Mouse (Mus musculus): Measurements from ENCODE around the gene Perp.

The Perp gene

GRCm38 (mm10) chr10:18844441-18845286 lies at the start of gene Perp:
TSS of gene Perp (plus strand) at chr10:18845020.
- DNase-seq (ENCODE audit: low spot score) = peak; percentile 74

GRCm38 (mm10) chr10:18811751-18812150 lies 33.1 kb upstream of the Perp start:
- DNase-seq (ENCODE audit: low spot score) = no peak

GRCm38 (mm10) chr10:18816560-18816959 lies 28.3 kb upstream of the Perp start:
- DNase-seq (ENCODE audit: low spot score) = peak; percentile 29

- DNase-seq (ENCODE audit: low spot score) = no peak
These were observed 19.7 kb upstream of the Perp start for GRCm38 (mm10) chr10:18825143-18825542.

GRCm38 (mm10) chr10:18826107-18826506 lies 18.7 kb upstream of the Perp start:
- no peak for DNase-seq (ENCODE audit: low spot score)

GRCm38 (mm10) chr10:18827936-18828335 lies 16.9 kb upstream of the Perp start:
- DNase-seq (ENCODE audit: low spot score) = no peak

- DNase-seq (ENCODE audit: low spot score) = no peak
These were observed 14.5 kb upstream of the Perp start for GRCm38 (mm10) chr10:18830359-18830758.

- DNase-seq (ENCODE audit: low spot score) = no peak
These were observed 13.0 kb upstream of the Perp start for GRCm38 (mm10) chr10:18831823-18832222.

- no peak for DNase-seq (ENCODE audit: low spot score)
These were observed 10.4 kb upstream of the Perp start for GRCm38 (mm10) chr10:18834389-18834788.

- DNase-seq (ENCODE audit: low spot score) = peak; percentile 28
These were observed 8.9 kb upstream of the Perp start for GRCm38 (mm10) chr10:18835684-18836479.

GRCm38 (mm10) chr10:18839530-18839929 lies 5.3 kb upstream of the Perp start:
- DNase-seq (ENCODE audit: low spot score) = no peak

- no peak for DNase-seq (ENCODE audit: low spot score)
These were observed 4.1 kb upstream of the Perp start for GRCm38 (mm10) chr10:18840736-18841135.

- no peak for DNase-seq (ENCODE audit: low spot score)
These were observed 455 bp downstream of the Perp start for GRCm38 (mm10) chr10:18845287-18845662.

- peak; percentile 52 for DNase-seq (ENCODE audit: low spot score)
These were observed 891 bp downstream of the Perp start for GRCm38 (mm10) chr10:18845711-18846110.

GRCm38 (mm10) chr10:18846474-18847264 lies 1.8 kb downstream of the Perp start:
- DNase-seq (ENCODE audit: low spot score) = peak; percentile 23

- DNase-seq (ENCODE audit: low spot score) = no peak
These were observed 5.4 kb downstream of the Perp start for GRCm38 (mm10) chr10:18850177-18850576.

GRCm38 (mm10) chr10:18853417-18853816 lies 8.6 kb downstream of the Perp start:
- DNase-seq (ENCODE audit: low spot score) = no peak

- DNase-seq (ENCODE audit: low spot score) = no peak
These were observed 12.4 kb downstream of the Perp start for GRCm38 (mm10) chr10:18857244-18857643.

GRCm38 (mm10) chr10:18859632-18860031 lies 14.8 kb downstream of the Perp start:
- no peak for DNase-seq (ENCODE audit: low spot score)

GRCm38 (mm10) chr10:18860119-18860824 lies 15.5 kb downstream of the Perp start:
- no peak for DNase-seq (ENCODE audit: low spot score)

GRCm38 (mm10) chr10:18860831-18861230 lies 16.0 kb downstream of the Perp start:
- no peak for DNase-seq (ENCODE audit: low spot score)

GRCm38 (mm10) chr10:18861418-18861817 lies 16.6 kb downstream of the Perp start:
- DNase-seq (ENCODE audit: low spot score) = no peak

All from lung, postnatal 25 days (tissue).